Mouse (Mus musculus): Measurements from ENCODE around the gene Sltm. TPM values are rescaled to one million over a fixed set of nuclear protein-coding genes. Genes with fewer than 3 reads are reported as not detected.
"Not testable (repeated sequence)": the region's sequence is repeated elsewhere in the genome, so short reads cannot be mapped to it uniquely, and the experiment has no call there.

Sltm gene
- polyA plus RNA-seq, 1 experiment: 6.6 TPM

DNA sequence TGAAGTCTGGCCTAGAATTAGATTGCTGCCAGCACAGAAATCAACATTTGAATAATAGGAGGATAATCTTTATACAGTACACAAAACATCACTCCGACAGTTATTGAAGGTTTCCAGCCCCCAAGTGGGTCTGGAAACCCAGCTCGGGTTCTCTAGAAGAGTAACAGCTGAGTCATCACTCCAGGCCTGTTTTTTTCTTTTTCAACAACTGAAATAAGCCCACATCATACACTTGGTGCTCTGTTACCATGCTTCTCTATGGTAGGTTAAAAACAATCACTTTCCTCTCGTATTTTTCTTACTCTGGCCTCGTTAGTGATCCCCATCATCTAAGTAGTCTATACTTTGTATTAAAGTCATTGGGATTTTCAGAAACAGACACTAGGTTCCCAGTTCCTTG lies 5.8 kb downstream of the Sltm start:
- no peak overlapping the region for H3K27ac ChIP-seq (ENCODE audit: insufficient read depth, low read length)
- WGBS: 75% methylated on average over 4 of the region's 4 CpGs
- no peaks in the 10 kb centered on the region for H3K27me3 ChIP-seq (ENCODE audit: control insufficient read depth, insufficient read depth, low read length)
- H3K4me1 ChIP-seq (ENCODE audit: control insufficient read depth, insufficient read depth, insufficient read length): 0 out of 2 replicates have a peak, but pooled peaks cover 3% of the 10 kb centered on the region
- H3K4me3 ChIP-seq (ENCODE audit: extremely low read depth, insufficient read depth, insufficient read length): no peak overlapping the region
- DNase-seq (ENCODE audit: low read depth in 1 of 2, low spot score in 2 of 2): no peak
- H3K36me3 ChIP-seq (ENCODE audit: control insufficient read depth, insufficient read depth, low read length): peaks cover 5% of the 10 kb centered on the region; the same call in 1 of the 2 replicates
- TF ChIP-seq POLR2A (IDR thresholded peaks at IDR 0.05; ENCODE audit: low read depth, low read length) (no peak), CTCF (IDR thresholded peaks at IDR 0.05; ENCODE audit: extremely low read depth, insufficient read depth, insufficient read length, insufficient replicate concordance) (no peak)

DNA sequence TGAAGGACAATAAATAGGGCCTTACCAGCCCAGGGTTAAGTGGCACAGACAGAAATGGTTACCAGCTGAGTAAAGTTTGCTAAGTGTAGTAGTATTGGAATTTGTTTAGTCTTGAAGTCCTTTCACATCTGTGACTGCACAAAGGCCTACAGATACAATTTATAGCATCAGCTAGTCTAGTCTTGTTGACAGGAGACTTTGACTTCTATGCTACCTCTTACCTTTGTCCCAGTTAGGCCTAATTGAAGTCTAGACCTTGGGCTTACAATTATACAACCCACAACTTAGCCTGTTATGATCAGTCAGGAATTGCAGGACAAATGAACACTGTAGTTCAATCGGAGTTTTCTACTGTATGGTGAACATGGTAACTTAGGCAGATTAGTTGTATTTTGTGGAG lies 9.0 kb downstream of the Sltm start:
- whole genome bisulfite sequencing: 100% methylated on average over 1 of the region's 1 CpGs
- H3K4me3 ChIP-seq (ENCODE audit: extremely low read depth, insufficient read depth, insufficient read length): no peak overlapping the region
- no peaks in the 10 kb centered on the region for H3K4me1 ChIP-seq (ENCODE audit: control insufficient read depth, insufficient read depth, insufficient read length)
- DNase-seq (ENCODE audit: low read depth in 1 of 2, low spot score in 2 of 2): no peak
- H3K27me3 ChIP-seq (ENCODE audit: control insufficient read depth, insufficient read depth, low read length): no peaks in the 10 kb centered on the region
- H3K27ac ChIP-seq (ENCODE audit: insufficient read depth, low read length): no peak overlapping the region
- no peak for TF ChIP-seq CTCF (IDR thresholded peaks at IDR 0.05; ENCODE audit: extremely low read depth, insufficient read depth, insufficient read length, insufficient replicate concordance)
- no peak for TF ChIP-seq POLR2A (IDR thresholded peaks at IDR 0.05; ENCODE audit: low read depth, low read length)
- H3K36me3 ChIP-seq (ENCODE audit: control insufficient read depth, insufficient read depth, low read length): peaks cover 4% of the 10 kb centered on the region; the same call in 1 of the 2 replicates

DNA sequence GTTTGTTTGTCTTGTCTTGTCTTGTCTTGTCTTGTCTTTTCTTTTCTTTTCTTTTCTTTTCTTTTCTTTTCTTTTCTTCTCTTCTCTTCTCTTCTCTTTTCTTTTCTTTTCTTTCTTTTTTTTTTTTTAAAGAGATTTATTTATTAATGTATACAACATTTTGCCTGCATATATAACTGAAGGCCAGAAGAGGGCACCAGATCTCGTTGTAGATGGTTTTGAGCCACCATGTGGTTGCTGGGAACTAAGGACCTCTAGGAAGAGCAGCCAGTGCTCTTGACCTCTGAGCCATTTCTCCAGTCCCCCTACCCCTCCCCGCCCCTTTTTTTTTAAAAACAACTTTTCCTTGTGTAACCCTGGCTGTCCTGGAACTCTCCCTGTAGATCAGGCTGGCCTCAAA lies 9.7 kb downstream of the Sltm start:
- H3K27ac ChIP-seq (ENCODE audit: insufficient read depth, low read length); H3K27me3 ChIP-seq (ENCODE audit: control insufficient read depth, insufficient read depth, low read length); H3K4me1 ChIP-seq (ENCODE audit: control insufficient read depth, insufficient read depth, insufficient read length); DNase-seq (ENCODE audit: low read depth in 1 of 2, low spot score in 2 of 2); H3K36me3 ChIP-seq (ENCODE audit: control insufficient read depth, insufficient read depth, low read length); H3K4me3 ChIP-seq (ENCODE audit: extremely low read depth, insufficient read depth, insufficient read length): not testable (repeated sequence)
- WGBS: 94% methylated on average over 2 of the region's 2 CpGs

DNA sequence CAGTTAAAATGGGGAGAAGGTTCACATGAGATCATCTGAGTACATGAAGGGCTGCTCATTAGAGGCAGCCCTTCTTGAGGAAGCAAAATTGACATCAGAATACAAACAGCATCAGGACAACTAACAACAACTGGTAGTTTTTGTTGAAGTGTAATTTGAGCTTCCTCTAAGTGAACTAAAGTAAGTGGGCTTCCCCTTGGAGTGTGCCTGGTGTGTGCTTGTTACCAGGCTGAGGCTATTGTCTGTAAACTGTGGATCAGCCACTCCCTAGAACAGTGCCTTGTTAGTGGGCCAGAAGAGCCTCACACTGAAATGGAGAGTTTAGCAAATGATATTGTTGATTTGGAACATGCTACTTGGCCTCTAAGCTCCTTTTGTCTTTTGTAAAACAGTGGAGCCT lies 12.9 kb downstream of the Sltm start:
- DNase-seq (ENCODE audit: low read depth in 1 of 2, low spot score in 2 of 2): no peak
- Histone ChIP-seq H3K4me3 (ENCODE audit: extremely low read depth, insufficient read depth, insufficient read length) (no peak overlapping the region), H3K4me1 (ENCODE audit: control insufficient read depth, insufficient read depth, insufficient read length) (no peaks in the 10 kb centered on the region), H3K36me3 (ENCODE audit: control insufficient read depth, insufficient read depth, low read length) (peaks cover 3% of the 10 kb centered on the region; the same call in 1 of the 2 replicates), H3K27me3 (ENCODE audit: control insufficient read depth, insufficient read depth, low read length) (no peaks in the 10 kb centered on the region), H3K27ac (ENCODE audit: insufficient read depth, low read length) (no peak overlapping the region)
- TF ChIP-seq POLR2A (IDR thresholded peaks at IDR 0.05; ENCODE audit: low read depth, low read length): no peak
- TF ChIP-seq CTCF (IDR thresholded peaks at IDR 0.05; ENCODE audit: extremely low read depth, insufficient read depth, insufficient read length, insufficient replicate concordance): no peak

DNA sequence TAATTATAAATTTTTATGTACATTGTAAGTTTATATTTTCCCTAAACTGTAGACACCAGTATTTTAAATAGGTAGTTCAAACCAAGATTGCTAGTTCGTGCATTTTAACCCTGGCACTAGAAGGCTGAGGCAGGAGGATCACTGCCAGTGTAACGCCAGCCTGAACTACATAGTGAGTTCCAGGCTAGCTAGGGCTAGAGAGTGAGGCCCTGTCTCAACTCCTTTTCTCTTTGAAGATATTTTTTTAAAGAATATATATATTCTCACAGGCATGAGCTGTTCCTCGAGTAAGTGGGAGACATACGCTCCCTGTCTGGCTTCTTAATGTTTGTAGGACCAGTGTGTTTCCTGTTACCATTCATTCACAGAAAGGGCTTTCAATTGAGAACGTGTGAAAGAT lies 14.2 kb downstream of the Sltm start:
- DNase-seq (ENCODE audit: low read depth in 1 of 2, low spot score in 2 of 2): no peak
- Histone ChIP-seq H3K4me3 (ENCODE audit: extremely low read depth, insufficient read depth, insufficient read length) (no peak overlapping the region), H3K27me3 (ENCODE audit: control insufficient read depth, insufficient read depth, low read length) (no peaks in the 10 kb centered on the region), H3K4me1 (ENCODE audit: control insufficient read depth, insufficient read depth, insufficient read length) (no peaks in the 10 kb centered on the region), H3K27ac (ENCODE audit: insufficient read depth, low read length) (no peak overlapping the region), H3K36me3 (ENCODE audit: control insufficient read depth, insufficient read depth, low read length) (peaks cover 1% of the 10 kb centered on the region; the same call in 1 of the 2 replicates)
- TF ChIP-seq CTCF (IDR thresholded peaks at IDR 0.05; ENCODE audit: extremely low read depth, insufficient read depth, insufficient read length, insufficient replicate concordance) (no peak), POLR2A (IDR thresholded peaks at IDR 0.05; ENCODE audit: low read depth, low read length) (no peak)
- 87% methylated on average over 5 of the region's 5 CpGs for WGBS

DNA sequence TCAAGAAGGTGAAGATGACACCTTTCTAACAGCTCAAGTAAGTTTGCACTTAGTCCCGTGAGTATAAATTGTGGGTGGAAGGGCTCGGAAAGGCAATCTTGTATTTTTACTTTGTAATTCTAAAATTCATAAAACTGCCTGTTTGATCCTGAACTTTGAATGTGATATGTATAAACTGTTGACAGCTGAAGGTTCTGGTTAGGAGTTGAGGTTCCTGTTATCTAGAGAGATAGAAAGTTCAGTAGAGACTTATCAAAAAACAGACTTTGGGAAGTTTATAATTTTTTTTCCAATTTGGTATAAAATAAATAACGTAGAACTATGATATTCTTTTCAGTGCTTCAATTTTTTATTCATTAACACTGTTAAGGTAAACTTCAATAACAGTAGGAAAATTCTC lies 20.3 kb downstream of the Sltm start:
- 88% methylated on average over 3 of the region's 3 CpGs for WGBS
- Histone ChIP-seq H3K27ac (ENCODE audit: insufficient read depth, low read length) (no peak overlapping the region), H3K4me3 (ENCODE audit: extremely low read depth, insufficient read depth, insufficient read length) (no peak overlapping the region), H3K36me3 (ENCODE audit: control insufficient read depth, insufficient read depth, low read length) (peaks cover 7% of the 10 kb centered on the region), H3K27me3 (ENCODE audit: control insufficient read depth, insufficient read depth, low read length) (no peaks in the 10 kb centered on the region), H3K4me1 (ENCODE audit: control insufficient read depth, insufficient read depth, insufficient read length) (no peaks in the 10 kb centered on the region)
- no peak for DNase-seq (ENCODE audit: low read depth in 1 of 2, low spot score in 2 of 2)
- no peak for TF ChIP-seq CTCF (IDR thresholded peaks at IDR 0.05; ENCODE audit: extremely low read depth, insufficient read depth, insufficient read length, insufficient replicate concordance)
- TF ChIP-seq POLR2A (IDR thresholded peaks at IDR 0.05; ENCODE audit: low read depth, low read length): no peak

DNA sequence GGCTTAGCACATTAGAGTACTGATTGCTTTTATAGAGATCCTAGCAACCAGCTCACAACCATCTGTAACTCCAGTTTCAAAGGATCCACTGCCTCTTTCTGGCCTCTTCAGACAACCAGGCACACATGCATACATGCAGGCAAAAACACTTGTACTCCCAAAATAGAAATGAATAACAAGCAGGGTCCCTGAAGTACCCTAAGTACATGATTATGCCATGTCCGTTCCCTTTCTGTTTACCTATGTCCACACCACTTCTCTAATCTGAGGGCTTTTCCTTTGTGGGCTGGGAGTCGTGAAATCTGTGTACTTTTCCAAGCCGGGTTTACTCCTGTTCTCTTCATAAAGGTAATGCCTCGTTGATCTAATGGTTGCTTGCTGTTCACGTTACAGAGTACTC lies 25.1 kb downstream of the Sltm start:
- Histone ChIP-seq H3K27ac (ENCODE audit: insufficient read depth, low read length) (no peak overlapping the region), H3K4me3 (ENCODE audit: extremely low read depth, insufficient read depth, insufficient read length) (no peak overlapping the region), H3K27me3 (ENCODE audit: control insufficient read depth, insufficient read depth, low read length) (no peaks in the 10 kb centered on the region), H3K36me3 (ENCODE audit: control insufficient read depth, insufficient read depth, low read length) (peaks cover 11% of the 10 kb centered on the region), H3K4me1 (ENCODE audit: control insufficient read depth, insufficient read depth, insufficient read length) (no peaks in the 10 kb centered on the region)
- no peak for DNase-seq (ENCODE audit: low read depth in 1 of 2, low spot score in 2 of 2)
- TF ChIP-seq POLR2A (IDR thresholded peaks at IDR 0.05; ENCODE audit: low read depth, low read length): no peak
- no peak for TF ChIP-seq CTCF (IDR thresholded peaks at IDR 0.05; ENCODE audit: extremely low read depth, insufficient read depth, insufficient read length, insufficient replicate concordance)
- 87% methylated on average over 5 of the region's 5 CpGs for WGBS
